Mouse (Mus musculus): ENCODE results near the gene Rps15.

GRCm38 (mm10) chr10:80321670-80322581 is 29.7 kb downstream of the Rps15 start:
- TF ChIP-seq EP300 (IDR thresholded peaks at IDR 0.05; ENCODE audit: insufficient read depth, low read depth, low read length), result no peak
- no peak for TF ChIP-seq CTCF (IDR thresholded peaks at IDR 0.05; ENCODE audit: low read depth, low read length)
- TF ChIP-seq POLR2A (IDR thresholded peaks at IDR 0.05; ENCODE audit: insufficient read depth, low read length), result no peak
